Mouse (Mus musculus) liver, embryonic 14.5 days (tissue): ENCODE measurements at regions not wholly inside any gene's neighbourhood (a gene's known extent, or its start where the extent isn't known, plus 50 kb on each side); places are given as distances from the start of the nearest gene placed in this dataset.

Source experiments
- CTCF ChIP-seq: IDR thresholded peaks from 2 replicates; pipeline ENCODE4 v1.5.1; 2016; ENCODE audit warnings: antibody characterized with exemption, low read depth, control low read depth
- EP300 ChIP-seq: IDR thresholded peaks from 2 replicates; pipeline ENCODE4 v1.6.1; 2016; ENCODE audit warnings: antibody characterized with exemption, low read depth

- TF ChIP-seq EP300 (no peak), CTCF (no peak)
These were observed 77.2 kb upstream of the Hcrtr2 start for GRCm38 (mm10) chr9:76400900-76401299.
